Mouse (Mus musculus): ENCODE data around the gene Ctcfl. TPM values are rescaled to one million over a fixed set of nuclear protein-coding genes. Genes with fewer than 3 reads are reported as not detected.

Gene Ctcfl
- polyA plus RNA-seq, 1 experiment = 0.12 TPM

GRCm38 (mm10) chr2:173089437-173089836 lies 29.9 kb downstream of the Ctcfl start:
- TF ChIP-seq POLR2A (IDR thresholded peaks at IDR 0.05; ENCODE audit: control insufficient read depth, extremely low read depth, insufficient read depth, low read length, poor library complexity) = no peak
- peak; percentile 80; the same call in 1 of the 2 replicates for TF ChIP-seq CTCF (IDR thresholded peaks at IDR 0.05; ENCODE audit: borderline replicate concordance, control insufficient read depth, extremely low read depth, insufficient read depth, low read length, poor library complexity)
- Histone ChIP-seq H3K27ac (ENCODE audit: control insufficient read depth, insufficient read depth, low read length) (no peak overlapping the region), H3K4me3 (ENCODE audit: control insufficient read depth, insufficient read depth, low read length) (no peak overlapping the region), H3K27me3 (ENCODE audit: control insufficient read depth, insufficient read depth, low read length) (no peaks in the 10 kb centered on the region), H3K36me3 (ENCODE audit: control insufficient read depth, insufficient read depth, low read length) (no peaks in the 10 kb centered on the region), H3K4me1 (replicated peaks; ENCODE audit: control insufficient read depth, insufficient read depth, low read length) (peaks cover 34% of the 10 kb centered on the region)
- 24% methylated on average over 6 of the region's 6 CpGs for WGBS
- peak; percentile 91 for DNase-seq

- Histone ChIP-seq H3K4me3 (ENCODE audit: control insufficient read depth, insufficient read depth, low read length) (no peak overlapping the region), H3K27ac (ENCODE audit: control insufficient read depth, insufficient read depth, low read length) (no peak overlapping the region), H3K4me1 (replicated peaks; ENCODE audit: control insufficient read depth, insufficient read depth, low read length) (peaks cover 51% of the 10 kb centered on the region), H3K27me3 (ENCODE audit: control insufficient read depth, insufficient read depth, low read length) (no peaks in the 10 kb centered on the region), H3K36me3 (ENCODE audit: control insufficient read depth, insufficient read depth, low read length) (no peaks in the 10 kb centered on the region)
- WGBS = 95% methylated on average over 13 of the region's 13 CpGs
- DNase-seq = no peak
- TF ChIP-seq POLR2A (IDR thresholded peaks at IDR 0.05; ENCODE audit: control insufficient read depth, extremely low read depth, insufficient read depth, low read length, poor library complexity) = no peak
- no peak for TF ChIP-seq CTCF (IDR thresholded peaks at IDR 0.05; ENCODE audit: borderline replicate concordance, control insufficient read depth, extremely low read depth, insufficient read depth, low read length, poor library complexity)
Measured at GRCm38 (mm10) chr2:173087405-173087804, 31.9 kb downstream of the Ctcfl start.

- H3K27ac ChIP-seq (ENCODE audit: control insufficient read depth, insufficient read depth, low read length) = peak overlapping the region; percentile 96
- peak; percentile 93 for DNase-seq
- no peak for TF ChIP-seq POLR2A (IDR thresholded peaks at IDR 0.05; ENCODE audit: control insufficient read depth, extremely low read depth, insufficient read depth, low read length, poor library complexity)
- no peak for TF ChIP-seq CTCF (IDR thresholded peaks at IDR 0.05; ENCODE audit: borderline replicate concordance, control insufficient read depth, extremely low read depth, insufficient read depth, low read length, poor library complexity)
- peaks cover 65% of the 10 kb centered on the region for H3K4me1 ChIP-seq (replicated peaks; ENCODE audit: control insufficient read depth, insufficient read depth, low read length)
- no peaks in the 10 kb centered on the region for H3K36me3 ChIP-seq (ENCODE audit: control insufficient read depth, insufficient read depth, low read length)
- no peaks in the 10 kb centered on the region for H3K27me3 ChIP-seq (ENCODE audit: control insufficient read depth, insufficient read depth, low read length)
- H3K4me3 ChIP-seq (ENCODE audit: control insufficient read depth, insufficient read depth, low read length) = no peak overlapping the region
- WGBS = 11% methylated on average over 9 of the region's 9 CpGs
Measured at GRCm38 (mm10) chr2:173085763-173086162, 33.6 kb downstream of the Ctcfl start.

GRCm38 (mm10) chr2:173084871-173085270 lies 34.5 kb downstream of the Ctcfl start:
- 96% methylated on average over 11 of the region's 11 CpGs for WGBS
- Histone ChIP-seq H3K4me1 (replicated peaks; ENCODE audit: control insufficient read depth, insufficient read depth, low read length) (peaks cover 74% of the 10 kb centered on the region), H3K27ac (ENCODE audit: control insufficient read depth, insufficient read depth, low read length) (peak overlapping the region; percentile 86), H3K27me3 (ENCODE audit: control insufficient read depth, insufficient read depth, low read length) (no peaks in the 10 kb centered on the region), H3K36me3 (ENCODE audit: control insufficient read depth, insufficient read depth, low read length) (no peaks in the 10 kb centered on the region), H3K4me3 (ENCODE audit: control insufficient read depth, insufficient read depth, low read length) (no peak overlapping the region)
- DNase-seq = peak; percentile 14
- no peak for TF ChIP-seq POLR2A (IDR thresholded peaks at IDR 0.05; ENCODE audit: control insufficient read depth, extremely low read depth, insufficient read depth, low read length, poor library complexity)
- TF ChIP-seq CTCF (IDR thresholded peaks at IDR 0.05; ENCODE audit: borderline replicate concordance, control insufficient read depth, extremely low read depth, insufficient read depth, low read length, poor library complexity) = no peak

GRCm38 (mm10) chr2:173083712-173084475 lies 35.4 kb downstream of the Ctcfl start:
- Histone ChIP-seq H3K36me3 (ENCODE audit: control insufficient read depth, insufficient read depth, low read length) (no peaks in the 10 kb centered on the region), H3K27ac (ENCODE audit: control insufficient read depth, insufficient read depth, low read length) (peak overlapping the region; percentile 97), H3K27me3 (ENCODE audit: control insufficient read depth, insufficient read depth, low read length) (no peaks in the 10 kb centered on the region), H3K4me1 (replicated peaks; ENCODE audit: control insufficient read depth, insufficient read depth, low read length) (peaks cover 73% of the 10 kb centered on the region), H3K4me3 (ENCODE audit: control insufficient read depth, insufficient read depth, low read length) (peak overlapping the region; percentile 21; the same call in 1 of the 2 replicates)
- TF ChIP-seq POLR2A (IDR thresholded peaks at IDR 0.05; ENCODE audit: control insufficient read depth, extremely low read depth, insufficient read depth, low read length, poor library complexity) = peak; percentile 36; the same call in 1 of the 2 replicates
- TF ChIP-seq CTCF (IDR thresholded peaks at IDR 0.05; ENCODE audit: borderline replicate concordance, control insufficient read depth, extremely low read depth, insufficient read depth, low read length, poor library complexity) = no peak
- DNase-seq = peak; percentile 89
- WGBS = 1% methylated on average over 13 of the region's 13 CpGs

GRCm38 (mm10) chr2:173083106-173083505 lies 36.2 kb downstream of the Ctcfl start:
- TF ChIP-seq CTCF (IDR thresholded peaks at IDR 0.05; ENCODE audit: borderline replicate concordance, control insufficient read depth, extremely low read depth, insufficient read depth, low read length, poor library complexity) (no peak), POLR2A (IDR thresholded peaks at IDR 0.05; ENCODE audit: control insufficient read depth, extremely low read depth, insufficient read depth, low read length, poor library complexity) (no peak)
- DNase-seq = peak; percentile 40
- Histone ChIP-seq H3K27ac (ENCODE audit: control insufficient read depth, insufficient read depth, low read length) (peak overlapping the region; percentile 97), H3K27me3 (ENCODE audit: control insufficient read depth, insufficient read depth, low read length) (no peaks in the 10 kb centered on the region), H3K4me1 (replicated peaks; ENCODE audit: control insufficient read depth, insufficient read depth, low read length) (peaks cover 69% of the 10 kb centered on the region), H3K4me3 (ENCODE audit: control insufficient read depth, insufficient read depth, low read length) (peak overlapping the region; percentile 21), H3K36me3 (ENCODE audit: control insufficient read depth, insufficient read depth, low read length) (no peaks in the 10 kb centered on the region)
- WGBS = 22% methylated on average over 9 of the region's 9 CpGs

Data from thymus, adult 2 months (tissue).